In the genomic region with DNA sequence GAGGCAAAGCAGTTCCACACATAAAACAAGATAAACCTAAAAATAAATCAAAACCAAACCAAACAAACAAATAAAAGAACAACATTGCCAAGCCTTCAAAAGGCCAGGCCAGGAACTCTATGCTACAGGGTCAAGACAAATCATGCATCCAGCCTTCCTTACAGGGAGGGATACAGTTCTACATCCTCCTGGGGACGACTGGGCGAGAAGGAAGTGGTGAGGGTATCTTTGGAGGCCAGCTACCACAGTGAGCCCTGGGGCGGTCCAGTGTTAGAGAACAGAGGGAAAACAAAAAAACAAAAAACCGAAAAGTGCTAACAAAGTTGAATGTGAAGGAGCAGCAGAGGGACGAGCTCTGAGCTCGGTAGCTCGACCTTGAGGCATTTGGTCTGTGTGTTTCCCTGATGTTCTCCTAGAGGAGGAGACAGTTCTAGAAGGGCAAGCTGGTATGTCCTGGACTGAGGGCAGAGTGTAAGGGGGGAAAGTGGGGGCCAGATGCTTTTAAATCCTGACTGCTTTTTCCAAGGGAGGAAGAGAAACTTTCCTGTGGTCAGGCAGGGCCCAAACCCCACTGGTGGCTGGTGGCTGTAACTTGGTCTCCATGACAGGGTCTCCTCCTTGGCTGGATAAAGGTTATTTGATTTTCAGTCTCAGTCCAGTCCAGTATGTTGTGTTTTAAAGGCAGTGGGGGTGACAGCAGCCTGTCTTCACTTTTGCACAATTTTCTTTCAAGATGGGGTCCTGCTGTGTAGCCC, we compare ENCODE assay signal across 1 mouse cellular context.
TF ChIP-seq lines count a peak whose summit lies in the region.

No protein-coding gene starts in this region.

TF ChIP-seq in CH12.LX, 34 proteins besides CTCF, POLR2A, EP300 and RAD21:
- TF ChIP-seq MAX (IDR thresholded peaks at IDR 0.05; ENCODE audit: low read length), result peak; percentile 15; the same call in 1 of the 2 replicates
- TF ChIP-seq PAX5 (IDR thresholded peaks at IDR 0.05; ENCODE audit: low read length), result no peak
